9 mouse cellular contexts compared by ENCODE assay signal in the genomic region with DNA sequence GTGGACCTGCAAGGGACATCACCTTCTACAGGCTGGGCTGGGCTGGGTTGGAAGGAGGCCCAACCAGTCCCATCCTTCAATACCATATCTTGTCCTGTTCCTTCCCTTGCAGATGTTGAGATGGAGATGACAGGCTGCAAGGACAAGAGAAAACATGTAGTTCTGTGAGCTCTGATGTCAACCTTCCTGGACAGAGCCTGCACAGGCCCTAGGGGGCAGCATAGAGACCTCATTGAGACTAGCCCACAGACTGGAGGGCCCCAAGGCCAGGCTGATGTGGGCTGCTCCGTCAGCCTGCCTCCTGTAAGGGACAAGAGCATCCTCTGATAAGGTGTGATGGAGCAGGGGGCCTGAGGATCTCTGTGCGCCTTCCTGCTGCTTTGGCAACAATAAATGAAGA. TPM values are rescaled to one million over a fixed set of nuclear protein-coding genes. Genes with fewer than 3 reads are reported as not detected.
A peak's percentile ranks its signal among the peaks of the same experiment; 100 is the strongest.
DNase-seq lines count a peak whose midpoint lies in the region; ATAC-seq and TF ChIP-seq lines count a peak whose summit lies in the region.
"Had no signal": no experiment of that assay in that cellular context is flagged by ENCODE, and none has a peak within 500 bp of the region (broad histone marks: within the 10 kb centered on the region; RNA-seq: fewer than 3 reads in every experiment).

No protein-coding gene starts in this region.

- 54% methylated on average over 2 of the region's 2 CpGs for WGBS in forebrain, postnatal 0 days
- WGBS in forebrain, embryonic 13.5 days = 40% methylated on average over 2 of the region's 2 CpGs

- no peaks in the 10 kb centered on the region; the same call in 1 of the 2 replicates for H3K4me1 ChIP-seq in forebrain, postnatal 0 days (ENCODE audit: insufficient read depth)
- peaks cover 46% of the 10 kb centered on the region for H3K4me1 ChIP-seq in forebrain, embryonic 13.5 days

- ATAC-seq in forebrain, postnatal 0 days = no peak
- no peak for ATAC-seq in forebrain, embryonic 13.5 days
- ATAC-seq in megakaryocyte, adult 5-6 weeks (ENCODE audit: poor library complexity, severe bottlenecking) = 0 out of 2 replicates have a peak, but pooled peaks have one; percentile 37
- ATAC-seq in frontal cortex, adult (ENCODE audit: low TSS enrichment) = no peak

- peak; percentile 57 for TF ChIP-seq CTCF in forebrain, postnatal 0 days (IDR thresholded peaks at IDR 0.05; ENCODE audit: low read depth)

- H3K27ac ChIP-seq in forebrain, postnatal 0 days (ENCODE audit: low read depth, low read length) = no peak overlapping the region
- H3K27ac ChIP-seq in forebrain, embryonic 13.5 days = no peak overlapping the region
- H3K27ac ChIP-seq: hindbrain, embryonic 15.5 days had no signal

- H3K4me3 ChIP-seq in forebrain, postnatal 0 days (ENCODE audit: low read depth, low read length) = no peak overlapping the region
- H3K4me3 ChIP-seq in forebrain, embryonic 13.5 days = no peak overlapping the region
- H3K4me3 ChIP-seq: hindbrain, embryonic 15.5 days had no signal

- DNase-seq in forebrain, postnatal 0 days = no peak
- DNase-seq in right cerebral cortex, postnatal 14 days = peak; percentile 40
- no peak for DNase-seq in right cerebral cortex, postnatal 25 days
- peak; percentile 73 for DNase-seq in embryo, embryonic 10 days (ENCODE audit: low spot score)
- no peak for DNase-seq in frontal cortex, postnatal 25 days (ENCODE audit: low spot score in 2 of 2)

- no peak overlapping the region for H3K4me2 ChIP-seq in forebrain, postnatal 0 days (ENCODE audit: low read depth)
- H3K4me2 ChIP-seq in forebrain, embryonic 13.5 days = no peak overlapping the region
- H3K4me2 ChIP-seq: hindbrain, embryonic 15.5 days had no signal

- no peaks in the 10 kb centered on the region for H3K27me3 ChIP-seq in forebrain, postnatal 0 days (ENCODE audit: insufficient read depth, low read length)
- no peaks in the 10 kb centered on the region for H3K27me3 ChIP-seq in forebrain, embryonic 13.5 days
- H3K27me3 ChIP-seq: hindbrain, embryonic 15.5 days had no signal

- H3K36me3 ChIP-seq in forebrain, postnatal 0 days (ENCODE audit: insufficient read depth) = peaks cover 26% of the 10 kb centered on the region
- peaks cover 28% of the 10 kb centered on the region for H3K36me3 ChIP-seq in forebrain, embryonic 13.5 days (ENCODE audit: poor library complexity, severe bottlenecking)

- H3K9ac ChIP-seq in forebrain, postnatal 0 days = no peak overlapping the region
- H3K9ac ChIP-seq in forebrain, embryonic 13.5 days = no peak overlapping the region
- H3K9ac ChIP-seq: hindbrain, embryonic 15.5 days had no signal

- no peaks in the 10 kb centered on the region for H3K9me3 ChIP-seq in forebrain, postnatal 0 days (ENCODE audit: low read length)
- no peaks in the 10 kb centered on the region for H3K9me3 ChIP-seq in forebrain, embryonic 13.5 days (replicated peaks)
- H3K9me3 ChIP-seq: hindbrain, embryonic 15.5 days had no signal

RNA-seq across cellular contexts. Expression of a gene that starts 2.0 kb away (rescaled TPM):
- 4.2 and 5.0 TPM in 2 replicates for total RNA-seq in forebrain, postnatal 0 days (2014; rRNA removed)
- polyA plus RNA-seq in forebrain, postnatal 0 days (2015; fragmentation: Nextera tagmentation; extraction: Ambion mirVana) = 5.0 and 6.0 TPM in 2 replicates
- polyA plus RNA-seq in forebrain, embryonic 13.5 days (2015; fragmentation: Nextera tagmentation; extraction: Ambion mirVana) = 12.2 and 12.6 TPM in 2 replicates
- total RNA-seq in megakaryocyte, adult 5-6 weeks (2015) = 19.3 and 21.0 TPM in 2 replicates
- total RNA-seq in megakaryocyte, adult 5-6 weeks (2017) = 18.8 and 20.9 TPM in 2 replicates

RNA-seq across cellular contexts. Expression of a gene that starts 4.6 kb away (rescaled TPM):
- total RNA-seq in forebrain, postnatal 0 days (2014; rRNA removed) = 29.0 and 30.9 TPM in 2 replicates
- polyA plus RNA-seq in forebrain, postnatal 0 days (2015; fragmentation: Nextera tagmentation; extraction: Ambion mirVana) = 30.6 and 31.3 TPM in 2 replicates
- polyA plus RNA-seq in forebrain, embryonic 13.5 days (2015; fragmentation: Nextera tagmentation; extraction: Ambion mirVana) = 17.7 and 19.5 TPM in 2 replicates
- 0.49 TPM in 1 of 2 replicates, not detected in the other for total RNA-seq in megakaryocyte, adult 5-6 weeks (2015)
- 0.12 TPM in 1 of 2 replicates, not detected in the other for total RNA-seq in megakaryocyte, adult 5-6 weeks (2017)

RNA-seq across cellular contexts. Expression of a gene that starts 8.9 kb away (rescaled TPM):
- 345 and 424 TPM in 2 replicates for total RNA-seq in forebrain, postnatal 0 days (2014; rRNA removed)
- 834 and 838 TPM in 2 replicates for polyA plus RNA-seq in forebrain, postnatal 0 days (2015; fragmentation: Nextera tagmentation; extraction: Ambion mirVana)
- 274 and 308 TPM in 2 replicates for polyA plus RNA-seq in forebrain, embryonic 13.5 days (2015; fragmentation: Nextera tagmentation; extraction: Ambion mirVana)
- 11.7 and 13.8 TPM in 2 replicates for total RNA-seq in megakaryocyte, adult 5-6 weeks (2015)
- total RNA-seq in megakaryocyte, adult 5-6 weeks (2017) = 29.3 and 32.1 TPM in 2 replicates

RNA-seq across cellular contexts. Expression of a gene that starts 26.6 kb away (rescaled TPM):
- 91.5 and 120 TPM in 2 replicates for total RNA-seq in forebrain, postnatal 0 days (2014; rRNA removed)
- polyA plus RNA-seq in forebrain, postnatal 0 days (2015; fragmentation: Nextera tagmentation; extraction: Ambion mirVana) = 19.3 and 21.3 TPM in 2 replicates
- polyA plus RNA-seq in forebrain, embryonic 13.5 days (2015; fragmentation: Nextera tagmentation; extraction: Ambion mirVana) = 35.1 and 37.9 TPM in 2 replicates
- 29.5 and 29.6 TPM in 2 replicates for total RNA-seq in megakaryocyte, adult 5-6 weeks (2015)
- 22.4 and 36.1 TPM in 2 replicates for total RNA-seq in megakaryocyte, adult 5-6 weeks (2017)

RNA-seq across cellular contexts. Expression of a gene that starts 34.1 kb away (rescaled TPM):
- total RNA-seq in forebrain, postnatal 0 days (2014; rRNA removed) = 114 and 151 TPM in 2 replicates
- 57.5 and 68.2 TPM in 2 replicates for polyA plus RNA-seq in forebrain, postnatal 0 days (2015; fragmentation: Nextera tagmentation; extraction: Ambion mirVana)
- 21.2 and 26.8 TPM in 2 replicates for polyA plus RNA-seq in forebrain, embryonic 13.5 days (2015; fragmentation: Nextera tagmentation; extraction: Ambion mirVana)
- 1.6 and 2.2 TPM in 2 replicates for total RNA-seq in megakaryocyte, adult 5-6 weeks (2015)
- 1.4 TPM in 1 of 2 replicates, not detected in the other for total RNA-seq in megakaryocyte, adult 5-6 weeks (2017)

Comparison
In these comparisons a context has a peak if more than half of its experiments do, and no peak if none do; other contexts are left out.
1. DNase-seq: peak in right cerebral cortex, postnatal 14 days (single experiment) and embryo, embryonic 10 days (single experiment); none in forebrain, postnatal 0 days (single experiment), right cerebral cortex, postnatal 25 days (single experiment) and frontal cortex, postnatal 25 days (0 of 2).
2. RNA of a gene that starts 4.6 kb away (total RNA-seq): 29.0 to 30.9 TPM in forebrain, postnatal 0 days; 0.12 to 0.49 TPM in megakaryocyte, adult 5-6 weeks; every median in the first group is over 10 times any median in the second.
3. RNA of a gene that starts 8.9 kb away (total RNA-seq): 345 to 424 TPM in forebrain, postnatal 0 days; 11.7 to 32.1 TPM in megakaryocyte, adult 5-6 weeks; every median in the first group is over 10 times any median in the second.